Mouse (Mus musculus) thymus, adult 2 months (tissue): ENCODE data around the gene Trpm4.

Source experiments
- CTCF ChIP-seq: fragments of 200-500 bp; IDR thresholded peaks from 2 replicates; pipeline ENCODE4 v1.5.1; 2012; ENCODE audit warnings: mild to moderate bottlenecking, control low read depth, low read length, moderate library complexity, borderline replicate concordance; ENCODE audit not compliant: control insufficient read depth, poor library complexity, insufficient read depth; ENCODE audit errors: extremely low read depth
- POLR2A ChIP-seq: fragments of 200-500 bp; IDR thresholded peaks from 2 replicates; pipeline ENCODE4 v1.6.1; 2012; ENCODE audit warnings: mild to moderate bottlenecking, low read length, control low read depth, moderate library complexity; ENCODE audit not compliant: control insufficient read depth, poor library complexity, insufficient read depth; ENCODE audit errors: extremely low read depth

- TF ChIP-seq CTCF (no peak), POLR2A (no peak)
These were observed 29.2 kb upstream of the Trpm4 start for GRCm38 (mm10) chr7:45362801-45363200.
